Mouse (Mus musculus) retina, embryonic 14.5 days (tissue): ENCODE measurements around the gene Zbtb7b.

ENCODE experiments used
- DNase-seq: peaks from one replicate; pipeline ENCODE4 v3.0.0-alpha.2; 2015; ENCODE audit warnings: low spot score

Gene Zbtb7b

GRCm38 (mm10) chr3:89365486-89366414 is 28.8 kb downstream of the Zbtb7b start:
- no peak for DNase-seq

DNA sequence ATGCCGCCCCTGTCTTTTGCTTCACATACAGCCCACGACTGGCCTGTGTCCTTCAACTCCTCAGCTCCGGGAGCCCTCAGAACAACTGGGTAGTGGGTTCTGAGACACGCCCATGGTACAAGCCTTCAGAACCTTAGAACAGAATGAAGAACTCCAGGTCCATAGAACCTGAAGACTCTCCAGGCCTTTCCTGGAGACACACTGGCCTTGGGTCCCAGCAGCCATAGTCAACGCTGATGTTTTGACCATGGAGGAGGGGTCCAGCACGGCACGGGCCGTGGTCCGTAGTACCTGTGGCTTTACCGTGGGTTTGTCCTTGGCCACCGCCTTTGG is 29.5 kb downstream of the Zbtb7b start, which contains the start of gene Dcst1:
Dcst1 (minus strand) TSS at position 101 of the 333 bp plus-strand sequence.
- DNase-seq: no peak

DNA sequence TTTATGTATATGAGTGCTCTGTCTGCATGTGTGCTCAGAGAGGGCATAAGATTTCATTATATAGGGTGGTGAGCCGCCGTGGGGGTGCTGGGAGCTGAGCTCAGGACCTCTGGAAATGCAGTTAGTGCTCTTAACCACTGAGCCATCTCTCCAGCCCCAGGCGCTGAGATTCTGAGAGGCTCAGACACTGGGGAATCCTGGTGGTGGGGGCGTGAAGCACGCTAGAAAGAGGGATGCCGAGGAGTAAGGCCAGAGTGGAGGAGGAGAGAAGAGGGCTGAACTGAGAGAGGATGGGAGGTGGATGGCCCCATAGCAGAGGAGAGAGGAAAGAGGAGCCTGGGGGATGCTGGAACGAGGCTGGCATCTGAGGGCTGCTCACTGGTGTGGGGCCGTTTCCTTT is 29.9 kb downstream of the Zbtb7b start:
- DNase-seq: no peak

GRCm38 (mm10) chr3:89361675-89362074 is 32.9 kb downstream of the Zbtb7b start, which contains the start of gene Dcst2:
Gene Dcst2 (plus strand): TSS chr3:89361975.
- no peak for DNase-seq

DNA sequence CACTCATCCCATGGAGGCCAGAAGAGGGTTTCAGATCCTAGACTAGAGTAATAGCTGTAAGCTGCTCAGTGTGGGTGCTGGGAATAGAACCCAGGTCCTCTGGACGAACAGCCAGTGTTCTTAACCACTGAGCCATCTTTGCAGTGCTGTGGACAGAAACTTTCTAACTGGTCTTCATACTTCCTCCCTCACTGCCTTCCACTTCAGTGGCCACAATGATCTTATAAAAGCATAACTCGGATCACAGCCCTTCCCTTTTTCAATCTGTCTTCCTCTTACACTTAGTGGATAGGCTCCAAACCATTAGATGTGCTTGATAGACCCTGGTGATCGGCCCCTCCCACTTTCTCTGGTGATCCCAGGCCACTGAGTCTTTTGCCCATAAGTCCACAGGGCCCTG is 34.3 kb downstream of the Zbtb7b start:
- no peak for DNase-seq

DNA sequence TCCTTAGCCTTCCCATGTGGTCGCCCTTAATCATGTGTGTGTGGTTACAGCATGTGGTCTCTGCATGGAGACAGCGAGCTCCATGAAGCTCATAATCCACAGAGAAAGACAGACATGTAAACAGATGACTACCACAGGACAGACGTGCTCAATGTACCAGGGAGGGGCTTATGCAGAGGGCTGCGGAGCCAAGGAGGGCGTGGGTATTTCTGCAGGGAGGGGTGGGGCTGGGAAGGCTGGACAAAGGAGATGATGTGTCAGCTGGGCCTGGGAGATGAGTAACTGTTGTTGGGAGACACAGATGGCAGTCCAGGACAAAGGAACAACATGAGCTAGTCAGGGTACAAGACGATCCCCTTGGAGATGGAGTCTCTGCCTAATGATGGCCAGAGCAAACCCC is 34.9 kb downstream of the Zbtb7b start:
- no peak for DNase-seq

GRCm38 (mm10) chr3:89356029-89356428 is 38.5 kb downstream of the Zbtb7b start:
- DNase-seq: no peak

GRCm38 (mm10) chr3:89355512-89355902 is 39.1 kb downstream of the Zbtb7b start:
- no peak for DNase-seq

DNA sequence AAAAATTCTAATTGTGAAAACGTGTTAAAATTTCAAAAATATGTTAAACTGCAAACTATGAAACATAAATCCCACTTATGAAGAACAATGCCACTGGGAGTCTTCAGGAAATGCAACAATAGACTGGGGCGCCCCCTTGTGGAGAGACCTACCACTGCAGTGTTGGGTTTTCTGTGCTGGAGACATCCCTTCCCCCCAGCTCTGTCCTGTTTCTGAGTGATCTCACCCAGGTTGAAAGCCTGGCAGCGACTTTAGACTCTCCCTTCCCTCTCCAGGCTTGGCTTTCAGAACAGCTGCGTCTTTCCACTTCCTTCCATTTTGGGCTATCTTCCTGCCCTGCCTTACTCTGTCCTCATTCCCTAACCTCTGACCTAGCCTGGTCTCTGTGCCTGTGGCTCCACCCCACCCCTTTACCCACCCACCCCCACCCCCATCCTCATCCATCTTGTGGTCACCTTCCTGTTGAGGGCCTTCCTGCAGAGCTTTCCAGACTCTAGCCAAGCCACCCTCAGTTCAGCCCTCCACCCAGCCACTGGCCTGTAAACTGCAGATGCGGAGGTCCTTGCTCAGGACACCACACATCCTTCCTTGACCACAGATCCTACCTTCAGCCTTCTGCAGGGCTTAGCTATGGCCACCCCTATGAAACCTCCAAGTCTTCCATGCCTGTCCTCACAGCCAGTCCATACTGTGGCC is 39.6 kb downstream of the Zbtb7b start:
- peak; percentile 93 for DNase-seq

- DNase-seq: no peak
These were observed 43.3 kb downstream of the Zbtb7b start for GRCm38 (mm10) chr3:89351271-89351670.

DNA sequence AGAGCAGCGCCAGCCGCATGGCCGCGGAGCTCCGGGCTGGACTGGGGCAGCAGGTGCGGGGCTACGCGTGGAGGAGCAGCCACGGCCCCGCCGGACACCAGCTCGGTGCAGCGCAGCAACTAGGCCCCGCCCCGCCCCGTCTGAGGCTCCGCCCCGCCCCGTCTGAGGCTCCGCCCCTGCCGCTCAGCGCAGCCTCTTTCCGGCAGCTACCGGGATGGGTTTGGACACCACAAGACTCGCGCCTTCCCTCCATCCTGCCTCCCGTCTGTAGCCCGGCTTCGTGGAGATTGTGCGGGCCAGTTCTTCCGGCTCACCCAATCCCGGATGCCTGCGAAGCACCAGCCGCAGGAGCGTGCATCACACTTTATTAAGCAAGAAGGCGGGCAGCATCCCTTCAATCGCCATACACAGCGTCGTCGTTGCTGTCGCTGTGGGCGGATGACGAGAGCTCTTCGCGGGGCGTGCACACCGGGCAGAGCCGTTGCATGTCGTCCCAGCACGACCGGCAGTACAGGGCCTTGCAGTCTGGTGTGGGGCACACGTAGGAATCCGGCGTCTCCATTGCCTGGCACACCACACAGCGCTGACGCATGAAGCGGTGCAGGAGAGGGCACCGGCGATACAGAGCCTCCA is 44.6 kb downstream of the Zbtb7b start, which contains the start of gene Adam15:
Adam15 (minus strand) TSS at position 128 of the 633 bp plus-strand sequence.
- peak; percentile 91 for DNase-seq

DNA sequence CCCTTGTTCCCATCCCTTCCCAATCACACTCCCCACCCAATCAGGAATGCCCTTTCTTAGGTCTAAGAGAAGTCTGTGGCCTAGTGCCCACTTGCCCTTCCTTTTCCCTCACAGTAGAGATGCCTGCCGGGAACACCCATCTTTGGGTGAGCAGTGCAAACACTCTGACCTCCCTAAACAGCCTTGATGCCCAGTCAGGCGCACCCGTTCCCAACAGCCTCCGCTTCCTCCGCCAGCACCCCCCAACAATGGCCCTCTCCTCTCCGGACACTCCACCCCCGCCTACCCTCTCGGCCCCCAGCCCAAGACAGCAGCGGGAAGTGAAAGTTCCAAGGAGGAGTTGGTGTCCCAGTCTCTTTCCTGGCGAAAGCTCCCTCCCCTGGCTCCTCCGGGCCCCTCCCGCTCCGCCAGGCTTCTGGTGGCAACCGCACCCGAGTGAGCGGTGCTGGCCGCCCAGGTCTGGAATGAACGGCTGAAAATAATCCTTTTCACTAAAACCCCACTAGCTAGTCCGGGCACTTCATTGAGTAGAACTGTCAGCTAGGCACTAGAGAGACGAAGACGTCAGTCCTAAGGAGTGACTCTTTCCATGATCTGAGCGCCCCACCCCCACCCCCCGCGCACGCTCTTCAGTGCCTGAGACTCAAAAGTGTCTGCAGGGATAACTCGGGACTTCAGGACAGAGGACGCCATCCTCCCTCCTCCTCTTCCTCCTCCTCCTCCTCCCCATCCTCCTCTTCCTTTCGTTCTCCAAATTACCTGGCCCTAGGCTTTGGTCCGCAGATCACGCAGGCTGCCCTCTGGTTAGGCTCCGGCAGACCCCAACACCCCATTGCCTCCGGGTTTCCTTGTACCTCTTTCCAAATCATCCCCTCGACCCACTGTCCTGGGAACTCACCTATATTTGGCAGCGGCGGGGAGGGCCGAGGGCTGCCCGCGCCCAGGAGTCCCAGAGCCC is 45.4 kb downstream of the Zbtb7b start:
- DNase-seq: peak; percentile 49

- DNase-seq: no peak
These were observed 46.7 kb downstream of the Zbtb7b start for GRCm38 (mm10) chr3:89347916-89348315.

DNA sequence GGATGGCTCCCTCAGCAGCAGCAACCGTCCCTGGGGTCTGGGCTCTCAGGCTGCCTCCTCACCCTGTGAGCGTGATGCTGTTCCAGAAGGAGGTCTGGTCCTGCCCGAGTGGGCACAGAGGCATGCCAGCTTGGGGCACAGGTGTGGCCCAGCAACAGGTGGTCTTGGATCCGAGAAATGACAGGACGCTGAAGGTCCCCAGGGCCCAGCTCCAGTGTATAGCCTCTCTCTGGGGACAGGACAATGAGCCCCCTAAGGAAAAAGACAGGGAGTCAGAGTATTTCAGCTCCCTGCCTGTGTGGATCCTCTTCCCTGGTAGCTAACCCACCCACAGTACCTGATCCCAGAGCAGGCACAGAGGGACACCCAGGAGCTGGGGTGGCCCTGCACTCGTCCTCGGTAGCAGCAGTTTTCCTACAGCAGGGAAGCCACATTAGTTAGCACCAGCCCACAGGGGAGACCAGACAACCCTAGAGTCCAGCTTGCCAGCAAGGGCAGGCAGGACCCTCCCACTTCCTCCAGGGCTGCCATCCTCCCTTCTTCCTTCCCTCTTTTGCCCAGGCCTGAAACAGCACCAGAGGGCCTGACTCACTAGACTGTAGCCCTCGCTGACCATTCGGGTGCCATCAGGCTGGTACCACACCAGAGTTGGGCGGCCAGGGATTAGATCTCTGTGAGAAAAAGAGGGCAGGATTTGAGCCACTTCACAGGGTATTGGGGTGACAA is 47.6 kb downstream of the Zbtb7b start:
- no peak for DNase-seq

GRCm38 (mm10) chr3:89343279-89343678 is 51.3 kb downstream of the Zbtb7b start:
- no peak for DNase-seq

- no peak for DNase-seq
These were observed 52.8 kb downstream of the Zbtb7b start for GRCm38 (mm10) chr3:89341794-89342193.

- DNase-seq: peak; percentile 94
These were observed 54.1 kb downstream of the Zbtb7b start for GRCm38 (mm10) chr3:89340465-89340864.

DNA sequence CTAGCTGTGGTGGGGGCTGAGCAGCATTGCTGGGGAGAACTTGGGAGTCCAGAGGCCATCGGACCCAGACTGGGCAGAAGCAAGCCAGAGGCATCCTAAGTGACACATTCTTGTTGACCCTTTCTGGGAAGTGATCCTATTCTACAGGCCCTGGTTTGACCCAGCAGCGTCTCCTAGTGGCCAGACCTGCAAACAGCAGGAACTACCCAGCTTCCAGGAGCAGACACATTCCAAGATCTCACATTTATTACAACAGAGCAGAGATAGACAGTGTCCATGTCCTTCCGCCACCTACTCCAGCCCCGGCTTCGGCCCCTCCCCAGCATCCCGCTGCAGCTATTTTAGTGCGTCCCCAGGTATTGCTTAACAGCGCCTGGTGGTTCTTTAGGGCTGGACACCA is 55.2 kb downstream of the Zbtb7b start:
- DNase-seq: peak; percentile 88

GRCm38 (mm10) chr3:89337721-89338578 is 56.6 kb downstream of the Zbtb7b start, which contains the start of gene Efna4:
Gene Efna4 (minus strand): TSS chr3:89338028.
- DNase-seq: peak; percentile 81
